In the genomic region with DNA sequence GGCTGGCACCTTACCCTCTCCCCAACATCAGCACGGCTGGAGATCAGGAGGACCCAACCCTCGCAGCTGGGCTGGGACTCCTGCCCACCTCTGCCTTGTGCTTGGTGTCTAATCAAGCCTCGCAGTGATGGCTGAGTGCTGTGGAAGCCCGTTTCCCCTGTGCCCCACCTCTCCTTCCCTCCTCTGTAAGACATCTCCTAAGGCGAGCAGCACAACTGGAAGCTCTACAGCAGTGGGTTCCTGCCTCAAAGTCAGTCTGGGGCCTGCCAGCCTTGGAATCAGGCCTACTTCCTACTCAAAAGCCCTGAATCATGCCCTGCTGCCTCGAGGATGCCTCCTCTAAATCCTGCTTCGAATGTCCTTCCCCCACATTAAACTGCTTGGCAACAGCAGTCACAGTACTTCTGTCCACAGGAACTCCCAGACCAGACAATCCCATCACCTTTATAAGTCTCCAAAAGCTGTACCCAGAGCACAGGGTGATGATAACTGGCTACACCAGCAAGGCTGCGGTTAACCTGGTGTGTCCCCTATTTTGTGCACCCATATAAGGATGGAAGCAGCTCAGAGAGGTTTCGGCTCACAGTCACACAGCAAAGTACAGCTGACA, we compare ENCODE assay signal across 9 mouse cellular contexts. TPM values are rescaled to one million over a fixed set of nuclear protein-coding genes. Genes with fewer than 3 reads are reported as not detected.
DNase-seq lines count a peak whose midpoint lies in the region; ATAC-seq and TF ChIP-seq lines count a peak whose summit lies in the region.
"Had no signal": no experiment of that assay in that cellular context is flagged by ENCODE, and none has a peak within 500 bp of the region (broad histone marks: within the 10 kb centered on the region; RNA-seq: fewer than 3 reads in every experiment).

No protein-coding gene starts in this region.

- 0 out of 2 replicates have a peak overlapping the region, but pooled peaks have one; percentile 93 for H3K9ac ChIP-seq in forebrain, embryonic 12.5 days
- no peak overlapping the region for H3K9ac ChIP-seq in liver, embryonic 15.5 days

- 91% methylated on average over 9 of the region's 9 CpGs for WGBS in forebrain, embryonic 12.5 days
- 58% methylated on average over 9 of the region's 9 CpGs for WGBS in liver, embryonic 15.5 days (ENCODE audit: insufficient replicate concordance)

- H3K27me3 ChIP-seq in forebrain, embryonic 12.5 days = peaks cover 4% of the 10 kb centered on the region; the same call in 1 of the 2 replicates
- no peaks in the 10 kb centered on the region for H3K27me3 ChIP-seq in liver, embryonic 15.5 days

- peaks cover 16% of the 10 kb centered on the region for H3K4me1 ChIP-seq in forebrain, embryonic 12.5 days
- peaks cover 30% of the 10 kb centered on the region for H3K4me1 ChIP-seq in liver, embryonic 15.5 days (replicated peaks)

- intact Hi-C loops in gastrocnemius, adult 2 months (cut with DNase I) = no loop called here
- intact Hi-C loops in gastrocnemius, postnatal 36 days (cut with DNase I) = no loop called here

- peak overlapping the region; percentile 89 for H3K4me2 ChIP-seq in forebrain, embryonic 12.5 days
- H3K4me2 ChIP-seq in liver, embryonic 15.5 days = peak overlapping the region; percentile 99

- no peak for ATAC-seq in forebrain, embryonic 12.5 days (ENCODE audit: low FRiP score)
- ATAC-seq in liver, embryonic 15.5 days (ENCODE audit: insufficient read depth) = no peak

- H3K4me3 ChIP-seq in gastrocnemius, adult 2 months = peak overlapping the region; percentile 78
- H3K4me3 ChIP-seq in forebrain, embryonic 12.5 days (replicated peaks) = no peak overlapping the region
- H3K4me3 ChIP-seq in liver, embryonic 15.5 days (replicated peaks) = 0 out of 2 replicates have a peak overlapping the region, but pooled peaks have one; percentile 92

- no peaks in the 10 kb centered on the region for H3K36me3 ChIP-seq in forebrain, embryonic 12.5 days (replicated peaks)
- H3K36me3 ChIP-seq in liver, embryonic 15.5 days (replicated peaks) = no peaks in the 10 kb centered on the region

- no peak for DNase-seq in gastrocnemius, adult 2 months
- DNase-seq in gastrocnemius, postnatal 36 days = no peak
- DNase-seq in 3T3-L1 (ENCODE audit: low read depth, low spot score) = peak; percentile 53
- no peak for DNase-seq in right cerebral cortex, adult 18-20 months
- no peak for DNase-seq in spleen, postnatal 36 days (ENCODE audit: low spot score in 2 of 2)
- DNase-seq in urinary bladder, postnatal 36 days (ENCODE audit: low spot score in 2 of 2) = no peak

- no peaks in the 10 kb centered on the region for H3K9me3 ChIP-seq in forebrain, embryonic 12.5 days
- H3K9me3 ChIP-seq in liver, embryonic 15.5 days (replicated peaks) = no peaks in the 10 kb centered on the region

- no peak for TF ChIP-seq CTCF in gastrocnemius, adult 2 months (IDR thresholded peaks at IDR 0.05)

- peak overlapping the region; percentile 94 for H3K27ac ChIP-seq in gastrocnemius, adult 2 months
- no peak overlapping the region for H3K27ac ChIP-seq in forebrain, embryonic 12.5 days
- H3K27ac ChIP-seq in liver, embryonic 15.5 days (replicated peaks) = peak overlapping the region; percentile 99; the same call in 1 of the 2 replicates

RNA-seq across cellular contexts. Expression of gene Nudt8, which starts 1.2 kb away (rescaled TPM):
- total RNA-seq in gastrocnemius, adult 2 months (2021) = 10 to 100 TPM; 19.2 to 31.9 TPM
- 10 to 100 TPM; 22.5 to 23.0 TPM for total RNA-seq in gastrocnemius, postnatal 36 days (2021)
- polyA plus RNA-seq in forebrain, embryonic 12.5 days (2016; fragmentation: Nextera tagmentation; extraction: Ambion mirVana) = 19.3 and 20.8 TPM in 2 replicates
- 13.3 and 13.8 TPM in 2 replicates for polyA plus RNA-seq in liver, embryonic 15.5 days (2015; fragmentation: Nextera tagmentation; extraction: Ambion mirVana)

RNA-seq across cellular contexts. Expression of gene Gm49405, which starts 1.2 kb away (rescaled TPM):
- total RNA-seq in gastrocnemius, adult 2 months (2021) = under 1 TPM; 0.33 to 0.56 TPM
- total RNA-seq in gastrocnemius, postnatal 36 days (2021) = under 1 TPM; 0.13 to 0.20 TPM
- polyA plus RNA-seq in forebrain, embryonic 12.5 days (2016; fragmentation: Nextera tagmentation; extraction: Ambion mirVana) = 4.1 and 4.3 TPM in 2 replicates
- polyA plus RNA-seq in liver, embryonic 15.5 days (2015; fragmentation: Nextera tagmentation; extraction: Ambion mirVana) = 0.45 and 0.48 TPM in 2 replicates

RNA-seq across cellular contexts. Expression of gene Doc2g, which starts 3.9 kb away (rescaled TPM):
- total RNA-seq in gastrocnemius, adult 2 months (2021) = 1 to 10 TPM in 1 of 2 experiments, under 1 TPM in 1; 0.56 to 2.6 TPM
- under 1 TPM; 0.79 to 0.82 TPM for total RNA-seq in gastrocnemius, postnatal 36 days (2021)
- polyA plus RNA-seq in forebrain, embryonic 12.5 days (2016; fragmentation: Nextera tagmentation; extraction: Ambion mirVana) = 6.3 TPM in 2 replicates
- polyA plus RNA-seq in liver, embryonic 15.5 days (2015; fragmentation: Nextera tagmentation; extraction: Ambion mirVana) = 0.38 and 0.78 TPM in 2 replicates

RNA-seq across cellular contexts. Expression of gene Tbx10, which starts 6.7 kb away (rescaled TPM):
- not detected for total RNA-seq in gastrocnemius, adult 2 months (2021)
- total RNA-seq in gastrocnemius, postnatal 36 days (2021) = not detected
- polyA plus RNA-seq in forebrain, embryonic 12.5 days (2016; fragmentation: Nextera tagmentation; extraction: Ambion mirVana) = not detected in 2 replicates
- polyA plus RNA-seq in liver, embryonic 15.5 days (2015; fragmentation: Nextera tagmentation; extraction: Ambion mirVana) = 0.21 and 0.33 TPM in 2 replicates
- polyA plus RNA-seq: large intestine, adult 2 months had no signal

RNA-seq across cellular contexts. Expression of gene Acy3, which starts 12.9 kb away (rescaled TPM):
- total RNA-seq in gastrocnemius, adult 2 months (2021) = 1 to 10 TPM; 1.7 to 2.6 TPM
- 1 to 10 TPM; 2.0 to 3.2 TPM for total RNA-seq in gastrocnemius, postnatal 36 days (2021)
- polyA plus RNA-seq in forebrain, embryonic 12.5 days (2016; fragmentation: Nextera tagmentation; extraction: Ambion mirVana) = 0.58 and 1.4 TPM in 2 replicates
- 10.8 and 11.1 TPM in 2 replicates for polyA plus RNA-seq in liver, embryonic 15.5 days (2015; fragmentation: Nextera tagmentation; extraction: Ambion mirVana)
